Mouse (Mus musculus) cerebellum, postnatal 4 days (tissue): ENCODE measurements at regions not wholly inside any gene's neighbourhood (a gene's known extent, or its start where the extent isn't known, plus 50 kb on each side); places are given as distances from the start of the nearest gene placed in this dataset.

Experiments
- DNase-seq, 2 experiments: peaks; one replicate each; pipeline ENCODE4 v3.0.0; 2022; ENCODE audit warnings: low spot score in 2 of 2, mixed read lengths in 1 of 2

DNA sequence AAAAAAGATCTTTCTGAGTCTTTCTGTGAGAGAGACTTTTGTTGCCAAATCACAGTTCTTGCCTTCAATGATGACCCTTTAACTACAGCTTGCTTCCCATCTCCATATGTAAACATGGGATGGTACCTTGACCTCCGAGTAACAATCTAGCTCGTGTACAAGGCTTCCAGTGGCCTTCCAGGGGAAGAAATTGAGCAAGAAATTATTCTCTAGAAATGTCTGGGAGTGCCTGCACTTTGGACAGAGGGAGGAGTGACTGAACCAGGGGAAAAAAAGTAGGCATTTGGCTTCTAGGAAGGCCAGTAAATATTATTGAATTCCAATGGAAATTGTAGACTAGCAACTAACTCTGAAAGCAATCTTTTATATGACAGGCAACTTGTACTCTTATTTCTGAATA is 287.8 kb upstream of the Mpdz start:
- no peak for DNase-seq

DNA sequence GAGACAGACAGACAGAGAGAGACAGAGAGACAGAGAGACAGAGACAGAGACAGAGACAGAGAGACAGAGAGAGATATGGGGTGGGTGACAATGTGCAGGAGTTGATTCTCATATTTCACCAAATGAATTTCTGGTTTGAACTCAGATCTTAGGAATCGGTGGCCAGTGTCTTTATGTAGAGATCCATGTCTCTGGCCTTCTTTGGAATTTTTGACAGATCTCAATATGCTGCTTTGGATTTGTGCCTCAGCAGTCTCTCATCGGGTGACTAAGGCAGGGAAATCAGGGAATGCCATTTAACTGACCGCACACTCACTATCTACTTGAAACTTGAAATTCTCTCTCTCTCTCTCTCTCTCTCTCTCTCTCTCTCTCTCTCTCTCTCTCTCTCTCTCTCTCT is 286.3 kb upstream of the Mpdz start:
- DNase-seq, result no peak

DNA sequence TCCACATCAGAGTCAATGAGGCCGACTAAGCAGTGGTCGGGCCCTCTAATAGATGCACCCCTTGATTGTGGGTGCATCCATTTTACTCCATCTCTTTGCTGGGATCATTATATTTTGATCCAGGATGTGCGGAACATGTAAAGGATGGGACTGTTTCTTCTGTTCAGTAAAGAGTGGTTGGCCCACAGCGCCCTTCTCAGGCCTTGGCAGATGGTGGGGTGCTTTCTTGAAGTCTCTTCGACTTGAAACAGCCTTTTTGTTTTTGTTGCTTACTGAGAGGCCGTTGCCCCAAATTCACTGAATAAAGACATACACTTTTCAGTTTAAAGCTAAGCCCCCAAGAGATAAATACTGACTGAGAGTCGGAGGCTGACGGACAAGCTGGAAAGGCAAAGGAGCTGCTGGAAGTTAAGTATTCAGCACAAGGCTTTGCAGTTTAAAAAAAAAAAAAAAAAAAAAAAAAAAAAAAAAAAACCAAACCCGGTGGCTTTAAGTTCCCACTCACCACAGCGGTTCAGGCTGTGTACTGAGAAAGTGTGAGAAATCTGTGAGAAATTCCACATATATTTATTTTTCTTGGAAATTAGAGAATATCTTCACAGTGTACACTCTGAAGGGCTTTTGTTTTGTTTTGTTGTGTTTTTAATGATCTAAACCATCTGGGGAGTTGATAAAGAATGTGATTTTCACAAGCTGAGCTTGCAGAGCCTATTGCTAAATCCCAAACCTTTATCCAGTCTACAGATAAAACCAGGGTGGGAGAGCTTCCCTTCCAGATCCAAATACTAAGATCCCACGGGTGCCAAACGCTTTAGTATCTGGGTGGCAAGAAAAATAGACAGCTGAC is 285.3 kb upstream of the Mpdz start:
- DNase-seq, result peak in 1 of 2 experiments; percentile 35

GRCm38 (mm10) chr4:81726761-81727723 is 284.4 kb upstream of the Mpdz start:
- peak in 1 of 2 experiments; percentile 75 for DNase-seq

GRCm38 (mm10) chr4:81724751-81725150 is 282.1 kb upstream of the Mpdz start:
- no peak for DNase-seq

DNA sequence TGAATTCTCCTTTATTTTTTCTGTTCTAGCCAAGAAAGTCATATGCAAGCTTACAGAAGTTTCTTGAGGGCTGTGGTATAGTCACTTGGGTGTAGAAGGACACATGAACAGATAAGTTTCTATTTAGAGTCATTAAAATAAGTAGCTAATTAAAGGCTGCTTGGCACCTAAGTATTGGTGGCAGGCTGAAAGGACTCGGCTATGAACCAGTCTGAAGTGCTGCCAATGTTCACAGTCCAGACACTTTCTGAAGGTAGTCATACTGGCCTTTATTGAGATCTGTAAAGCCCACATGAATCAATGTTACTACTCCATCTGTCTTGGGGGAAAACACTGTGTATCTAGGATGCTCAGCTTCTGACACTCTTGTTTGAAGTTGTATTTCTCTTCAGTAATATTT is 269.8 kb upstream of the Mpdz start:
- DNase-seq, result no peak

DNA sequence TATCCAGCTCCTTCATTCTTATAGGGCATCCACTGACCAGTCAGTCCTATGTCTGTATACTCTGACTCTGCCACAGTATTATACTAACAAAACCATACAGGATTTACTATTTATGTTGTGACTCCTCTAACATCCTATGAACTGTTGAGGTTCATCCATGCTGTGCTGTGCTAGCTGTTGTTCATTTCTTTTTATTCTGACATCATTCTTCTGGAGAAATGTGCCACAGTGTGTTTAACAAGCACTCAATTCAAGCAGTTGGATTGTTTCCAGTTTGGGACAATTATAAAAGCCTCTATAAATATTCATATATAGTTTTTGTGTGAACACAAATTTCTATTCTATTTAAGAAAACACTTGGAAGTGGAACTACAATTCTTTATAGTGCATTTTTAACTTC is 252.6 kb upstream of the Mpdz start:
- no peak for DNase-seq

- no peak for DNase-seq
Observed at GRCm38 (mm10) chr4:81677205-81677604, 234.6 kb upstream of the Mpdz start.

DNA sequence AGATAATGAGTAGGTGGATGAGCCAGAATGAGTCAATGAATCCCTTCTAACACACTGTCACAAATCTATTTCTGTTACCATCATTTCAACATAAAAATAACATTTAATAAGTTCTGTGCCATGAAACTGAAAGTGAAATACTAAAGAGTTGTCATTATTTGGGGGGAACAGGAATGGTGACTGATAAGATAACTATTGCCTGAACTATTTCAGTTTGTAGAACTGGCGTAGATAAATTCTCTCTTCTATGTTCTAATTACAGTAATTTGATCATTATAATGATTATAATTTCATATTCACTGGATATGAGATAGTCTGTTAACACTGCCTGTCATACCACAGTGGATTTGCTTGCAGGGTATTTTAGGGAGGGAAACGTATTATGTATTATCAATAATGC is 232.3 kb upstream of the Mpdz start:
- no peak for DNase-seq

- DNase-seq, result no peak
Observed at GRCm38 (mm10) chr4:81673398-81674265, 231.0 kb upstream of the Mpdz start.

DNA sequence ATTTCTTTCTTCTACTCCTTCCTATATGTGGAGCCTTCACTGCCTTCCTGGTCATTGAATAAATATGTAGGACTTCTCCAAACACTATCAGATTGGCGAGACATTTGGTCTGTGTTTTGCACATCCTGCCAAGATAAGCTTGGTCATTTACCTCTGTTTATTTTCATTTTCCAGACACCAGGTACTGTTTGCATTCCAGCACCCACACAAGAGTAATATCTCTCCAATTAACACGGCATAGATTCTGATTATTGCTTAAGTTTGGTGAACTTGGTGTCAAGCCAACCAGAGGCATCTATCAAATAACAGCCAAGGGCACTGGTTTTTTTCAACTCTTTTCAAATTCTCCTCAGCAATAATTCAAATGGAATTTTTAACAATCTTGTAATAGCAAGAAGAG is 229.4 kb upstream of the Mpdz start:
- DNase-seq, result no peak

DNA sequence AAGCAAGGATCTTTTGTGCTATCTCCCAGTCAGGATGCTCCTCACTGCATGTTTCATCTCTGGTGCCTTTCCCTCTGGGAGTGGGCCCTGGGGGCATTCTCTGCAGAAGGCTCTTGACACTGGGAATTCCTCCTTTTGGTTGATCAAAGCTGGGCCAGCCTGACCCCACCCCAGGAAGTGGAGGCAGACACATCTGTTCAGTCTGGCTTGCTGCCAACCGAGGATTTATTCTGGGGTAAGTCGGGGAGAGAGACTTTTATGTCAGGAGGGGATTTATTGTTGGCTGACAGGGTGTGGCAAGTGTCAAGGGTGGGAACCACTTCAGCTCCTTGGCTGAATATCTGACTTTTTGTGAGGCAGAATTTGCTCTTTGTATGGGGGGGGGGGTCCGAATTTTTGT is 226.6 kb upstream of the Mpdz start:
- DNase-seq, result peak; percentile 20 to 47

DNA sequence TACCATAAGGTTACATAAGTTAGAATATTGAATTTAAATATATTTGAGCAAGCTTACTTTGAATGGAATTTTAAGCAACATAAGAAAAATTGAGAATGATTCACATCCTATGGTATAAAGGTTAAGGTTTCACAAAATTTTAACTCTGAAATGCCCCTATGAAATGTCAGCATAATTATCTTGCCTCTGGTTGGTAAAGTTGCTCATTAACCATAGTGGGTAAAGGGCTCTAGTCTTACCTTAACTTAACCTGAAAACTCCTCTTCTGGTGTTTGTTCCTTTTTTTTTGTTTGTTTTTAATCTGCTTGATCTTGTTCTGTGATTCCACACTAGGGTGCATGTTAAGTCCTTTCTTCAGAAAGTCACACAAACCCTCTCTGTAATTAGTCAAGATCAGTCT is 218.5 kb upstream of the Mpdz start:
- DNase-seq, result no peak

- DNase-seq, result no peak
Observed at GRCm38 (mm10) chr4:81628496-81628828, 185.8 kb upstream of the Mpdz start.

DNA sequence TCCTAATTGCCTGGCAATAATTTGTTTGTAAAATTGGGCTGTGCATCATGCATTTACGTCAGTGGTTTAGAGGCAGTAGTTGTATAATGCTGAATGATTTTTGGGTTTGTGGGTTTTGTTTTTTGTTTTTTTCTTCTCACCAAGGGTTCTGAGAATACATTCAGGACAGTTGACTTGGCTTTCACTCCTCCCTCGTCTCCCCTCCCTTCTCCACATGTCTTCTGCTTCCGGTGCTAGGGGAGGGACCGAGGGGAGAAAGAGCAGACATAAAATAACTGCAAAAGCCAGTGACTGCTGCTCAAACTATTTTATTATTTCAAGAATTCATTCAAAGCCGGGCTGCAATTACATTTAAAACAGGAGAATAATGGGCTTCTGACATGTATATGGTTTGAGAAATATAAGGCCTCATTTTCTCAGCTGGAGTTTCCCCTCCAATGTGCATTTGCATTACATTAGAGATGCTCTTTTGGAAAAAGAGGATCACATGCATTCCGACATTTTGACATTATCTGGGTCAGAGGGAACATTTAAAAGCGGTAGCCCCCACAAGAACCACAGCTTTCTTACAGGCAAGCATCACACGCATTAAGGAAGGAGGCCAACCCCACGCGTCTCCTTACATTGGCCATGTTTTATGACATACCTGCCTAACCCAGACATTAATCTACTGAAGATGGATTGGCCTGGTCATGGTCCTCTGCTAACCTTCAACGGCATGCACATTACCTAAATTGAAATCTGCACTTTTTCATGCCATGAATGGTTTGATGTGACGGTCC is 185.3 kb upstream of the Mpdz start:
- no peak for DNase-seq

DNA sequence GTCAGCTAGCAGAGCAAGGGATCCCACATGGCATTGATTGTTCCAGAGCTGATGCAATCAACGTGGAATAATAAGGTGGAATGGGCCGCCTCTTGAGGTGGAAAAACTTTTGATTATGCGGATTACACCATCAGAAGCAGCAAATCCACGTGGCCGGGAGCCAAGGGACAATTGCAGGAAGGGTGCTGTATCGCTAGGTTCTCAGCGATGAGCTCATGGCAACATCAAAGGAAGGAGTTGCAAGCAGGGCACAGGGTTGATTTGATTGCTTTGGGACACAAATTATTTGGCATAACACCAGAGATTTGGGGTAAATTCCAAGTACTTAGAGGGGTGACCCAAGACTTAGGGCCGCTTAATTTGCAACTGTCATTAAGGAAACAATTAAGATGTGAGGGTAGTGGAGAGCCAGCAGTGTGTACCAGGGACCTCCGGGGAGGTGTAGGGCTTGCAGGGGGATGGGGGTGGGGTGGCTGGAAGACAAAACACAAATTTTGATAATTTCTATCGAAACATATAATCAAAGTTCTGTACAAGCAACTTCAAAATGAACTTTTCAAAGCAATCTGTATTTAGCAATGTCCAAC is 182.8 kb upstream of the Mpdz start:
- peak in 1 of 2 experiments; percentile 3 for DNase-seq

DNA sequence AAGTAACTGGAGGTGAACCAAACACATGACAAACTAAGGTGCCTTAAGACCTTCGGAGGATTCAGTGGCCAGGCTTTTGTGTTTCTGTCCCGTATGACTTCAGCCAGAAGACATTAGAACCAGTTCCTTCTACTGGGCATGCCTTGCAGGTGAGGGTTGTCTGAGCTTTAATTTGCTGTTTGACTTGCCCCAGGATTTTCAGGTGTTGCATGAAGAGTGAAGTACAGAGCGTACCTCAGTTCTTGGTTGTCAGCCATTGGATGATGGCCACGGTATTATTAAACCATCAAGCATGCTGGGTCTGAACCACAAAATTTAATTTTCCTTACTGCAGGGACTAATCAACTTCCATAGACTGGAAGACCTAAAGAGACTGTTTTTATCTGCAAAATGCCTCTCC is 181.5 kb upstream of the Mpdz start:
- no peak for DNase-seq

DNA sequence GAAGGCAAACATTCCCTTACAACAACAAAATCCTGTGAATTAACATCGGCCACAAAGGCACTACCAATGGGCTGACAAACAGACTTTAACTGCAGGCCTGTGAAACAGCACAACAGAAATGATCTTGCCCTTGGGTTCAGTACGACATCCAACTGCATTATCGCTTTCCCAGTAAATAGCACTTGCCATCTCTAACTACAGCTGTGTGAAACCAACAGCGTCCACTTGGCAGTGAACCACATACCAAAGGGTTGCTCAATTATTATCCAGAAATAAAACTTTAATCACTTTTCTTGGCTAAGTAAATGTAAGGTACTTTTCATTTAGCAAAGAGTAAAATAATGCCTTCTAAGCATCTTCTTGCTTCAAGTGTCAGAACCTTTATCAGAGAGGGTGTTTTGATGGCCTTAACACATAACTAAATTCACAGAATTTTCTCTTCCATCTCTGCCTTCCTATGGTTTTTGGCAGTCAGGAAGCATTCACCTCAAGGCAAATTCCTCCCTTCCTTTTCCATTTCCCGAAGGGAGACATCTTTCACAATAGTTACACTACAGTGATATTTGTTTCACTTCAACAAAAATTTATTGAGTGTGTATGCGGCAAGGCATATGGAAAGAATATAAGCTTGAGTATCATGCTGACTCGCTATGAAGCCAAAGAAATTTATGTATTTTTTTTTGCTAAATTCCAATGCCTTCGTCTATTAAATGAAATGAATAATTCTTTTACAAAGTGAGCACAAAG is 178.9 kb upstream of the Mpdz start:
- DNase-seq, result no peak

GRCm38 (mm10) chr4:81617191-81617590 is 174.6 kb upstream of the Mpdz start:
- DNase-seq, result no peak

DNA sequence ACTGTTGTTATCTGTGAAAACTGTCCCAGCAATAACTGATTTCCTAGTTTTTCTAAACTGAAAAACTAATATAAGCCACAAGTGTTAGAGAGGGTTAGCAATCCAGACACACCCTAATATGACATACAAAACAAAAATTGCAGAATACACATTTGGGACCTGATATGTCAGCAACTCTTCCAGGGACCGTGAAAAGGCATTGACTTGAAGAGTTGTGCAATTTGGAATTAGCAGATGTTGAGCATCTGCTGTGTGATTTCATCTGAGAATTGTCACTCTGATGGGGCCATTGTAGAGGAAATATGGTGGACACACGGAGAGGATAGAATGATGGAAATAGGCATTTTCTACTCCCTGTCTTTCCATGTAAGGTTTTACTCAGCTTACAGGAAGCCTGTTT is 168.6 kb upstream of the Mpdz start:
- DNase-seq, result no peak
